Mouse (Mus musculus) spleen, adult 10 weeks (tissue): Measurements from ENCODE around the gene Speer4f1. TPM values are rescaled to one million over a fixed set of nuclear protein-coding genes. Genes with fewer than 3 reads are reported as not detected.

Experiments used
- polyA plus RNA-seq: library from polyadenylated mRNA; stranded (reverse); fragments of 350-450 nt; fragmentation: Illumina TruSeq; extraction: RNeasy Lipid Tissue Mini Kit (QIAGEN cat#74804); gene quantifications from one replicate; pipeline ENCODE4 v1.2.3, GENCODE M21; 2015; ENCODE audit warnings: low replicate concordance; ENCODE audit not compliant: insufficient read depth

Gene Speer4f1
- polyA plus RNA-seq = not detected

DNA sequence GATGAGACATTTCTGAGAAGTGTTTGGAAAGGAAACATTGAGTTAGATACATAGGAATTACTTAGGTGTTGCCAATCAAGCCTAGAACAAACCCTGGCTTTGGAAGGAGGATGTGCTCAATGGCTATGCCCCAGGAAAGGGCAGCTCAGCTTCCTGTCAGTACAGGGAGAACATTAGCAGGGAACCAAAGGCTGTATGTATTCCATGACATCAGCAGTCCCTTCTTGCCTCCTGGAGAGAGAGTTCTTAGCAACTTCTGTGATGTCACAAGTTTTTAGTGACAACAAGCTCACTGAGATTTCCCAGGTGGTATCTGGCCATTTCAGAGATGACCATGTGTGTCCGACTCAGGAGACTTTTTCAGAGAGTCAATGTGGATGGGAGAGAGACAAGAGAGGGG, at the start of gene Speer4f1:
Gene Speer4f1 (plus strand): TSS at position 301 of the 400 bp plus-strand sequence.

Other genes starting within 250 kb of the Speer4f1 start
- not detected for gene Speer4f2, start 102.9 kb upstream of the Speer4f1 start, polyA plus RNA-seq
- 2.5 TPM for gene Sema3c, start 98.2 kb downstream of the Speer4f1 start, polyA plus RNA-seq